Mouse (Mus musculus) gastrocnemius, adult 18-20 months (tissue): ENCODE data around the gene Myom3. TPM values are rescaled to one million over a fixed set of nuclear protein-coding genes. Genes with fewer than 3 reads are reported as not detected.

ENCODE experiments used
- DNase-seq: peaks from one replicate; pipeline ENCODE4 v3.0.0; 2021; ENCODE audit warnings: low spot score
- total RNA-seq, 2 experiments: library from RNA; stranded (reverse); gene quantifications; 2 replicates each; pipeline ENCODE4 v1.2.3; 2021

The Myom3 gene
- total RNA-seq, 2 experiments from 2014 or later, result 70.5 to 78.3 TPM

DNA sequence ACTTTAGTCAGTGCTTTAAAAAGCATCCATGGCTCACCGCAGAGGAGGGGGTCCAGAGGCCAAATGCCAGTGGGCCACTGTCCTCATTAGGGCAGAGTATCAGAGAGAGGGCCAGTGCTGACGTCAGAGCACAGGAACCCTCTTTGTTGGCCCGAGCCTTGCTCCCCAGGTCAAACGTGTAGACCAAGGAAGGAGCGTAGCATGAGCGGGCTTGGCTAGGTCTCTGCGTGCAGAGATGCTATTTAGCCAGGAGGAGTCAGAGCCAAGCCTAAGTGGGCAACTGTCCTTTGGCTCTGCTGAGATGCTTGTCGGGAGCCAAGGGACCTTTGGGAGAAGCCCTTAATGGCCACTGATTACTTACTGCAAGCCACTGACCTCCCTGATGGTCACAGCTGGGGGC, 1.5 kb downstream of the Myom3 start:
- DNase-seq, result peak; percentile 35

- no peak for DNase-seq
Observed at GRCm38 (mm10) chr4:135761569-135761968, 2.1 kb downstream of the Myom3 start.

GRCm38 (mm10) chr4:135762251-135762906, 2.9 kb downstream of the Myom3 start:
- DNase-seq, result peak; percentile 28

GRCm38 (mm10) chr4:135764700-135765099, 5.2 kb downstream of the Myom3 start:
- no peak for DNase-seq

- DNase-seq, result no peak
Observed at GRCm38 (mm10) chr4:135765707-135766106, 6.2 kb downstream of the Myom3 start.

- DNase-seq, result peak; percentile 46
Observed at GRCm38 (mm10) chr4:135766976-135767375, 7.5 kb downstream of the Myom3 start.

- DNase-seq, result peak; percentile 69
Observed at GRCm38 (mm10) chr4:135768572-135769526, 9.3 kb downstream of the Myom3 start.

DNA sequence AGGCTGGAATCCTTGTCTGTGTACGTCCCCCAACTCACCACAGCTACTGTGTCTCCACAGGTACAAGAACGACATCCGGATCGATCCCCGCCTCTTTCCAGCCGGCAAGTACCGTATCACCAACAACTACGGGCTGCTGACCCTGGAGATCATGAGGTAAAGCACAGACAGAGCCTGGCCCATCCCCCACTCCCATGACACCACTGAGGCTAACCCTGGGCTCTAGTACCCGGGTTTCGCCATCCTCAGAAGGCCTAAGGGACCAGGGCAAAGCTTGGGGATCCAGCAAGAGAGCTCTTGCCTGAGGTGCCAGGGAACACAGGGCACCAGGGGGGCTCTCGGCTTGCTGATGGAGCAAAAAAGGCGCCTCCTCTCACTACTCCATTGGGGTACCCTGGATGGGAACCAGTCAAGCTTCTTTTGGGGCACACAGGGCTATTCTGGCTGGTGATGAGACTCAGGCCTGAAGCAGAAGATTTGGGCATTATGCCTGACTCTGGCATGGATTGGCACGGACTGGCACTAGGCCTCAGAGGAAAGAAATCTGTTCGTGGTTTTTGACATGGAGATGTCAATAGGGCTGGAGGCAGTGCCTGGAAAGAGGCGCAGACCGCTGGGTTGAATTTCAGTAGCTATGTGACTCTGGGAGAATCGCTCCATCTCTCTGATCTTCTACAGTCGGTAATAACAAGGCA, 11.2 kb downstream of the Myom3 start:
- DNase-seq, result no peak

DNA sequence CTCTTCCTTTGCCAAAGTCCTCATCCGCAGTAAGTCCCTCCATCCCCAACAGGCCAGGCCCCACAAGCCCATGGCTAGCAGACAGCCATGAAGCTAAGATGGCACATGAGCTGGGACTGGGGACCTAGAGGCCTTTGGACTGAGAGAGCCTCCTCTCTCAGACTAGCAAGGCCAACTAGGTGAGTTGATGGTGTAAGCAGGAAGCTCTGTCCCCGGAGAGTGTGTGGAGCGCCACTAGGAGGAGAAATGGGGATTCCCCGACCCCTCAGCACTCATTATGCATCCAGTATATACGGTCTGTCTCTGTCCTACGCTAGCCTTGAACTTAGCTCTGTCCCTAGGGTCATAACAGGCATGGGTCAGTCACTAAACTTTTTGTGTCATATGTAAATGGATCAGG, 12.1 kb downstream of the Myom3 start:
- no peak for DNase-seq

- DNase-seq, result peak; percentile 85
Observed at GRCm38 (mm10) chr4:135772671-135773070, 13.2 kb downstream of the Myom3 start.

- DNase-seq, result peak; percentile 34
Observed at GRCm38 (mm10) chr4:135774496-135774895, 15.0 kb downstream of the Myom3 start.

DNA sequence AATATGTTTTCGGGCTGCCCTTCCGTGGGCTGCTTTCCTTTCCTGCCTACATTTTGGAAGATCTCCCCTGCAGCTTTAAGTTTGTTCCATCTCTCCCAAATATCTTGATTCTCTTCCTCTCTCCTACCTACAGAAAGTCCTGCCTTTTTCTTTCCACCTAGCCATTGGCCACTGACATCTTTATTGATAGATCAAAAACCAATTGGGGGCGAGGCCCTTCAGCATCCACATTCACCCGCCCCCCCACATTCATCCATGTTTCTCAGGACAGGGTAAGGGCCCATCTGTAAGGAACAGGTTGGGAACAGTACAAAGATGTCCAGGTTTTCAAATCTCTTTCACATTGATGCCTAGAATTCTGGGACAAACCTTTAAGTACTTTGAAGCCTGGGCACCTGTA, 17.3 kb downstream of the Myom3 start:
- DNase-seq, result no peak

DNA sequence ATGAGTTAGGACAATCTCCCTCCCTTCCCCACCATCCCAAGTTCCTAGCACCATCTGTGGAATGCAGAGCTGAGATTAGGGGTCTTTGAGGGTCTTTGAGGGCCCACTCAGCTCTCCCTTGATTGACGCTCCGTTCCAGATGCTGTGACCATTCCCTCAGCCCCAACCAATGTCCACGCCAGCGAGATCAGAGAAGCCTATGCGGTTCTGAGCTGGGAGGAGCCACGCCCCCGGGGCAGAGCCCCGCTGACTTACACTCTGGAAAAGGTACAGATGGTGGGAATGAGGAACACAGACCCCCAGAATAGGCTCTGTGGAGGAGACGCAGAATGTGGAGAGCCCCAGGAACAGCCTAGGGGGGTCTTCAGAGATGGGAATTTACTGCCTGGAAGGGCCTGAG, 20.1 kb downstream of the Myom3 start:
- no peak for DNase-seq

DNA sequence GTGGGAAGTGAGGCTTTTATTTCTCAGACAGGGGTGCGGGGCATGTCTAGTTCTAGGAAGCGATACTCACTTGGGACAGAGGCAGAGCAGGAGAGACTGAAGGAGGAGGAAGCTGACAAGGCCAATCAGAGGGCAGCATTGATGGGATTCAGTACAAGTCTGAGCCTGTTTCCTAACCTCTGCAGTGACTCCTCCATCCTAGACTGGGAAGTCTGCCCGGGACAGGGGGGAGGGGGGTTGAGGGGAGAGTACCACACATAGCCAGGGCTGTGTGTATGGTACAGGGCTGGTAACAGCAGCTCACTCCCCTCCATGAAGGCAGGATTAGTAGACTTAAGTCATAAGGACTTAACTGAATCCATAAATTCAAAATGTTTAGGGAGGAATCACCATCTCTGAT, 20.7 kb downstream of the Myom3 start:
- no peak for DNase-seq

DNA sequence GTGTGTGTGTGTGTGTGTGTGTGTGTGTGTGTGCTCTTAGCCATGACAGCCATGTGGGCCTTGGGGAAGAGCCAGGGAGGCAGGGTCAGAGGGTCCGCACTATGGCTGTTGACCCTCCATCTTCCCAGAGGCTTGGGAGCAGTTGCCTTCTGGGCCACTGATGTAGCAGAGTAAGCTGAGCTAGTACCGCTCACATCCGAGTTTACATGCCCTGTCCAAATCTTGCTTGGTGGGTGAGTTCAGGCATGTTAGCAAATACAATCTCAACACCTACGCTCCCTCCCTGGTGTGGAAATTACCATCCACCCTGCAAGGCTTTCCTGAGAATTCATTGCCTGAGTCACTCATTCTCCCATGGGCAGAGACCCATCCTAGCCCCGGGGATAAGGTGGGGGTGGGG, 21.8 kb downstream of the Myom3 start:
- DNase-seq, result no peak

DNA sequence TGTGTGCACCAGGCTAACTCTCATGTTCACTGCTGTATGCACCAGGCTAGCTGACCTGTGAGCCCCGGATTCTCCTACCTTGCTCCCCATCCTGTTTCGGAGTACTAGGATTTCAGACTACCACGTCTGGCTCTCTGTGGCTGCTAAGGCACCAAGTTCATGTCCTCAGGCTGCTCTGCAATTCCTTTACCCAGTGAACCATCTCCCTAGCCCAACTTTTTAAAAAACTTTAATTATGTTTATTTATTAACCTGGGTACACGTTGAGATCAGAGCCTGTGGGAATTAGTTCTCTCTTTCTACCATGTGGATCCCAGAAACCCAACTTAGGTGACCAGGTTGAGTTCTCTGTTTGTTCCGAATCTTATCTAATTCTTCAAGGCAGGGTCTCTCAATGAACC, 27.1 kb downstream of the Myom3 start:
- DNase-seq, result no peak

DNA sequence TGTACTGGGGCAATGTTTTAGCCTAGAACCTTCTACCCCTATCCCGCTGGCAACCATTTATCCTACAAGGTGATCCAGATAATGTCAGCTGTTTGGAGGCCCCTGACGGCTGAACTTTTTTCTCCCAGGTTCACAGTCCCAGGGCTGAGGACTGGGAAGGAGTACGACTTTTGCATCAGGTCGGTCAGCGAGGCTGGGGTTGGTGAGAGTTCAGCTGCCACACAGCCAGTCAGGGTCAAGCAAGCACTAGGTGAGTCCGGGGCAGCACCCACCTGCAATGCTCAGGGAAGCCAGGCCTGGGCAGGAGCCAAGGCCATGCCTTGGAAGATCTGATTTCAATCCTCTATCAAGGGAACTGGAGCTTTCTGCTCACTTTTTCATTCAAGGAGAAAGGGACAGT, 27.8 kb downstream of the Myom3 start:
- DNase-seq, result no peak

DNA sequence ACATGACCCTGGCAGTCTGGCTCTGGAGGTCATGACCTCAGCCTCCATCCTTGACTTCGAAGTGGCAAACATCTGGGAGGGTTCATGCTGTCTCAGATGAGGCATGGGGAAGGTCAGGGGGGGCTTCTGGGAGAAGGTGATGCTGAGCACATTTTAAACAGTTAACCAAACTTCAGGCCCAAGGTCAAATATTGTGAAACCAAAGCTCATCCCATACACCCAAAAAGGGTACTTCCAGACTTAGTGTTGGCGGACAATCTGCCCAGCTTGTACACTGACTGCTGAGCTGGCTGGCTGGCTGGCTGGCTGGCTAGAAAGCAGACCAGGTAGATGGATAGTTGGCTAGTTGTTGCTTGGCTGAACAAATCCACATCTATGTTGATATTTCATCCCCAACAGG, 29.6 kb downstream of the Myom3 start:
- no peak for DNase-seq

GRCm38 (mm10) chr4:135792821-135793220, 33.3 kb downstream of the Myom3 start:
- no peak for DNase-seq

- peak; percentile 22 for DNase-seq
Observed at GRCm38 (mm10) chr4:135797931-135798330, 38.4 kb downstream of the Myom3 start.

DNA sequence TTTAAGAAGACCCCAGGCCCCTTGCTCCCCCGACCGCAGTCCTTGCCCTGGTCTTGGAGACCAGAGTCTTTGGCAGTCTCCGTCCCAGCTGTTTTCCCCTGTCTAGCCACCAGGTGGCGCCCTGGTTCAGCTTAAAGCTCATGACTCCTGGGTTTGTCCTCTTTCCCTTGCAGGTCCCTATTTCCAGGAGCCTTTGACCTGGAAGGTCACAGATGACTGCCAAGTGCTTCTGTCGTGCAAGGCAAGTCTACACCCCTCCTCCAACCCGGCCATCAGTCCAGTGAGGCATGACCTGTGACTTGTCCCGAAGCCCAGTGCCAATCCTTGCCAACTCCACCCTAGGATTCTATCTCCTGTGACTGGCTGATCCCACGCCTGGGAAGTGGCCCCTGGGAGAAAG, 42.0 kb downstream of the Myom3 start:
- peak; percentile 94 for DNase-seq

GRCm38 (mm10) chr4:135803299-135803698, 43.8 kb downstream of the Myom3 start:
- no peak for DNase-seq
